Mouse (Mus musculus) heart, postnatal 10 days (tissue): Measurements from ENCODE around the gene F12. TPM values are rescaled to one million over a fixed set of nuclear protein-coding genes. Genes with fewer than 3 reads are reported as not detected.

Experiments
- DNase-seq, 2 experiments: peaks; one replicate each; pipeline ENCODE4 v3.0.0; 2021
- intact Hi-C: fragments of 180-260 bp; cut with DNase I; formaldehyde crosslinking; loops from one replicate; pipeline ENCODE4 v1.15.1; 2025
- microRNA-seq, 2 experiments: library from miRNA; unstranded; fragments of <30 nt; microRNA quantifications; one replicate each; pipeline ENCODE4 v1.2.0; 2022
- total RNA-seq, 2 experiments: library from RNA; stranded (reverse); gene quantifications; 2 replicates each; pipeline ENCODE4 v1.2.3; 2021

F12 gene
- total RNA-seq, 2 experiments from 2014 or later = not detected

DNA sequence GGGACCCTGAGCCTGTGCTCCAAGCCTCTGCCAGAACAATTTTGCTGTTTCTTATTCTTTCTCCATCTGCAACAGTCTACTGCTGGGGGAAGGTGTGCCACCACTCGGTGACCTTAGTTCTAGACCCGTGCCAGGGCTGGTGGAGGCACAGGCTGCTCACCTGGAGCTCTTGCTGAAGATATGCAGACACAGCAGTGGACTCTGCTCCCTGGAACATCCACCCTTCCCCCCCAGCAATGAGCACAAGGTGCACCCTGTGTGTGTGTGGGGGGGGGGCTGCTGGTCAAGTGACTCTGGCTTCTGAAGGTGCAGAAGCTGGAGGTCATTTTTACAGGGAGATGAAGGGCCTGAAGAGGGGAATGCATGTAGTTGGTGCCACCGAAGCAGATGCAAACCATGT lies 35.9 kb downstream of the F12 start:
- intact Hi-C loops = no loop called here

DNA sequence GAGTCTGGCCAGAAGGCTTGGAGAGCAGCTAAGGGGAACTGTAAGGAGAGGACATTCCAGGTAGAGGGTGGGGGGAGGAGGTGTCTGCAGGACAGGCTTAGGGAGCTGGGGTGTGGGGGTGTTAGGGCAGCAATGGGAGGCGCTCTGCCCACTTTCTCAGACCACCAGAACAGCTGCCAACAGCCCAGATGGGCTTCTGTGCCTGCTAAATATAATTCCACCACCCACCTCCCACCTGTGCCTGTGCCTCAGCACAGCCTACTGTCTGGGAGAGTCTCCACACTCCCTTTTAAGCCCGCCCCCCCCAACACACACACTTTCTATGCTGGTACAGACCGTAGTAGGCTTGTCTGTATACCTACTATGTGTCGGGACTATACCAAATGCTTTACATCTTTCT lies 44.8 kb downstream of the F12 start:
- intact Hi-C loops = no loop called here
- no peak for DNase-seq

More for the DNA sequence above, 35.9 kb downstream of the F12 start:
- DNase-seq = no peak

DNA sequence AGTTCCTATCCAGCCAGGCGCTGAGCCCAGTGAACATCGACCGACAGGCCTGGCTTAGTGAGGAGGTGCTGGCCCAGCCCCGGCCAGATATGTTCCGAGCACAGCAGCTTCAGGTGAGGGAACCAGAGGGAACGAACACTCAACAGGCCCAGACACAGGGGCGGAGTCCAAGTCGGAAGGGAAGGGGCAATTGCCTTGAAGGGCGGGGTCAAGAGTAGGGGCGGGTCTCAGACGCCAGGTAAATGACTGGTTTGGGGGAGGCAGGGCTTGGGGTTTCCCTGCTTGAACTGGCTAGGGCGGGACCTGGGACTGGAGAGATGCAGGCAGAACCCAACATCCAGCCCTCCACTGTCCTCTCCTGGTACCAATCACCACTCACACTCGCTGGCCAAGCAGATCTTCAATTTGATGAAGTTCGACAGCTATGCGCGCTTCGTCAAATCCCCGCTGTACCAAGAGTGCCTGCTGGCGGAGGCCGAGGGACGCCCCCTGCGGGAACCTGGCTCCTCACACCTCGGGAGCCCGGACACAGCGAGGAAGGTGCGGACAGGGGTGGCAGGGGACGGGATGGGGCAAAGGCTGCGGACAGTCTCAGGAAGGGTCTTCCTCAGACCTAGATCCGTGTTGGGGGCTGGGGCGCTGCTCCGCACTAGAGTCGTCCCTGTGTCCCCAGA lies 47.5 kb downstream of the F12 start:
- intact Hi-C loops = no loop called here
- DNase-seq = no peak

DNA sequence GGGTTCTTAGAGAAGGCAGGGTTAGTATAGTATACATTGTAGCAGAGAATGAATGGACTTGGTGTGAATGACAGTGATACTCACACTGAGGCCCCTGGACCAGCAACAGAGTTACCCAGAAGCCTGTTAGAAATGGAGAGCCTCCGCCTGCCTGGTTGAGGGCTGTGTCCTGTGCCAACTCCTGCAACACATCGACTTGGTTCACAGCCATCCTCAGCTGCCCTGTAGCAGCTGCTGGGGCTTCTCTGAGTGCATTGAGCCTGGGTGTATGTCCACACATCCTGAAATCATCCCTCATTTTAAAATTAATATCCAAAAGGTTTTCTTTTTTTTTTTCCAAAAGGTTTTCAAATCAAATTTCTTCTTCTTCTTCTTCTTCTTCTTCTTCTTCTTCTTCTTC lies 50.7 kb downstream of the F12 start:
- DNase-seq = no peak
- intact Hi-C loops = no loop called here

DNA sequence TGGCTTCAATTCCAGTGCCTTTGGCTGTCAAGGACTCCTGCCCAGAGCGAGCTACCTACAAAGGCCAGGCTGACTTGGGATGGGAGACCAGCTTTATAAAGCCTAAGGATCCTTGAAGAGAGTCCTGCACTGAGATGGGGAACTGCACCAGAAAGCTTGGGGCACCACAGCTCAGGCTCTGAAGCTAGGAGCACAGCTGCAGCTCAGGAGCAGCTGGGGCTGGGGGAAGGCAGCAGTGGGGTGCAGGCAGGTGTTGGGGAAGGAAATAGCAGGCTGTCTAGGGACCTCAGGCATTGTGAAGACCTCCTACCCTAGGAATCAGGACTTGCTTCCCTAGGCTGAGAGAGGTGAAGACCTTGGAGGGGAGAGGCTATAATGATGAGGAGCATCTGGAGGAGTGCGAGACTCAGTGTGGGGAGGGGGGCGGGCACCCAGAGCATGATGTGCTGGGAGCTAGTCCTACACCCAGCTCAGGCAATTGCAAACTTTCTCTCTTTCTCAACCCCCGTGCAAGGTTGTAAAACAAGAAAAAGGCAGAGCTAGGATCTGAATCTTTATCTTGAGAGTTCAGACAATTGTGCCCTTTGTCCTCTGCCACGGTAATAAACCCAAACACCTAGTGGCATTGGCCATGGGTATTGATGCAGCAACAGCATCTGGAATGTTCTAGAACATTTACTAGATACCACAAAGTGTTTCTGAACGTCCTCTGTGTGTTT lies 52.2 kb downstream of the F12 start:
- DNase-seq = no peak
- intact Hi-C loops = no loop called here

DNA sequence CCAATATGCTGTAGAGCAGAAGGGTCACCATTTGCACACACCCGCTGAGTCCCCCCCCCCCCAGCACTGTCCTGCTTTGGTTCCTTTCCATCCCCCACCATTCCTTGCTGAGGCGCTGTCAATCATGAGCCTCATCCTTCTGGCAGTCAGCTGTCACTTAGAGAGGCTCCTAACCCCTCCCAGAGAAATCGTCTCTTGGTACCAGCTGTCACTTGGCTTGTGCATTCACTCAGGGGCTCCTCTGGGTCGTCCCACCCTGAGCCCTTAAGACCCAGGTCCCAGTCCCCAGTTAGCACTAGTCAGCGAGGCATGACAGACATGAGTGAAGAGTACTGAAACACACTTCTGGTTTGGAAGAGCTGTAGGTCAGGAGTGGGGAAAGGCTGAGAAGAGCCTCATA lies 54.9 kb downstream of the F12 start:
- intact Hi-C loops = no loop called here
- DNase-seq = no peak

DNA sequence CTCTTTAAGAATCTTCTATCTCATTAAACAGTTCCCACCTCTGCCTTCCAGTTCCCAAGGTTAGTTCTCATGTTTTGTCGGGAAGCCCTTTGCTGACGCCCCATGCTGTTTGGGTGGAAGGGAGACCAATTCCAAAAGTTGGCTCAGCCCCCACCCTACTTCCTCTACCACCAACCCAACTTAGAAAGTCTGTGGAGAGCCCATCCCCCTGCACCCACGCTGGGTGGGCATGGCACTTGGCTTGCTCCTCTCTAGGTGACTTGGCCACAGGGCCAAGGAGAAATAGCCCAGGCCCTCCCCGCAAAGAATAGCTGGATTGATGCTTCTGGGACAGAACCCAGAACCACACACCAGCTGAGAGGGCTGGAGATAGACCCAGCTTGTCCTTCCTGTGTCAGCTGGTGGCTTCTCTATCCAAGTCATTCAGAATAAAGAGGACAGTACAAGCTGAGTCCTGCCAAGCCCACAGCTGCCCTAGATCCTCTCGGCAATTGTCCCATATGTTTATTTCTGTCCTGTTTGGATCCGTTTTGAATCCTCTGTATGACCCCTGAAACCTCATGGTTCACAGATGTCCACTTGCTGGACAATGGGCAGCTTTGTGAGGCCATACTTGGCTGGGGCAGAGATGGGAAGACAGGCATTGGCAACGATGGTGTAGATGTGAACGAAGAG lies 55.4 kb downstream of the F12 start:
- peak; percentile 50 to 57 for DNase-seq
- intact Hi-C loops = no loop called here

DNA sequence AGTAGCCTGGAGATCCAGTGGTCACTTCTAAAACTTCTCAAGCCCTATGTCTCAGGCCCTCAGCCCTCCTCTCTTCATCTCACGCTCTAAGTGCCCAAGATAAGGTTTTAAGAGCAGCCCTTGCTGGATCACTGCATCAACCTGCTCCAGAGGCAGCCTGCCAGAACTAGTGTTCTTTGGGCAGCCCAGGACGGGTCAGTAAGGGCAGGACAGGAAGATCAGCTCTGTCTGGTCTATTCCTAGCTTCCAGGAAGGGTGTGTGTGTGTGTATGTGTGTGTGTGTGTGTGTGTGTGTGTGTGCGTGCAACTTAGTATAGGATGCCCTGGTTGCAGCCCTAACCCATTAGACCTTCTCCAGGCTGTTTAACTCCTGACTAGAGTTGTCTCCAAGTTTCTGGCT lies 56.4 kb downstream of the F12 start:
- intact Hi-C loops = no loop called here
- peak in 1 of 2 experiments; percentile 33 for DNase-seq

DNA sequence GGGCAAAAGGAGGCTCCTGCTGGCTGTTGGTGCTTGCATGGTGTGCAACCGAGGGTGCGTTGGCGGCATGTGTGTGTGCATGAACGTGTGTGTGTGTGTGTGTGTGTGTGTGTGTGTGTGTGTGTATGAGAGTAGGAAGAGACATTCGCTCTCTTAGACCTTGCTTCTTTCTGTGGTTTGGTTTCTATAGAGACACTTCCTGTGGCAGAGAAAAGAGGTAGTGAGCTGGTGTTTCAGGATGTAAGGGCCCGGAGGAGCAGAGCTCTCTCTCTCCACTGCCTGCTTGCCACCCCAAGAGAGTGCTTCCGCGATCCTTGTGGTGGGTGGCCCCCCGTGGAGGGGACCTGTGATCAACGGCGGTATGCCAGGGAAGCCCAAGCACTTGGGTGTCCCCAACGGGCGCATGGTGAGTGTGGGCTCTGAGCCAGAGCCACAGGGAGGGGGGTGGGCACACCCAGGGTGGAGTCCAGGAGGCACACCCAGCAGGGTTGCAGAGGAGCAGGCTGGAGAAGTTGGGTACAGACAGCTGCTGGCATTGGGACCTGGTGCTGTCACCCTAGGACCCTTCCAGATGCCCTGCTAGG lies 57.0 kb downstream of the F12 start, which contains the start of gene Rgs14:
Gene Rgs14 (plus strand): TSS at position 202 of the 584 bp plus-strand sequence.
- no peak for DNase-seq
- intact Hi-C loops = no loop called here

DNA sequence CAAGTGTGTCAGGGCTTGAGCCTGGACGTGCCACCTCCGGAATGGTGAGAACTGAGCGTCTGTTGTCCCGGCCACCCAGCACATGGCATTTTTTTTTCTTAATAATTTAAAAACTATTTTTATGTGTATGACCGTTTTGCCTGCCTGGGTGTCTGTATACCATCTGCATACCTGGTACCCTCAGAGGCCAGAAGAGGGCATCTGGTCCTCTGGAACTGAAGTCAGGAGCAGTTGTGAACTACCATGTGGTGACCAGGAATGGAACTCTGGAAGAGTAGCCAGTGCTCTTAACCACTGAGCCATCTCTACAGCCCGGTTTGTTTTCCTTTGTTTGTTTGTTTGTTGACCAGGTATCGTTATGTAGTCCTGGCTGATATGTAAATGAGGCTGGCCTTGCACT lies 58.2 kb downstream of the F12 start:
- intact Hi-C loops = no loop called here
- no peak for DNase-seq

Small RNAs within 50 kb of the gene (microRNA-seq; reads per million reads assigned to microRNA genes)
- gene Mir6943 = 1.4 to 2.1 reads per million in 2 experiments

Other genes with a start within 250 kb of the F12 start
- gene Nsd1, start 217.0 kb downstream of the F12 start, total RNA-seq = 10 to 100 TPM; 88.2 to 97.9 TPM
- 100 to 1,000 TPM; 125 to 126 TPM for gene Prelid1, start 106.3 kb downstream of the F12 start, total RNA-seq
- gene Rab24, start 104.8 kb downstream of the F12 start, total RNA-seq = 10 to 100 TPM; 40.0 to 40.2 TPM
- 1 to 10 TPM; 7.0 to 7.3 TPM for gene Mxd3, start 97.0 kb downstream of the F12 start, total RNA-seq
- gene Lman2, start 64.0 kb downstream of the F12 start, total RNA-seq = 10 to 100 TPM; 56.7 to 58.2 TPM
- gene Rgs14, start 57.1 kb downstream of the F12 start, total RNA-seq = under 1 TPM; 0.60 to 0.74 TPM
- gene Slc34a1, start 28.6 kb downstream of the F12 start, total RNA-seq = not detected
- not detected for gene Pfn3, start 11.6 kb downstream of the F12 start, total RNA-seq
- 10 to 100 TPM; 26.3 to 28.5 TPM for gene Grk6, start 18.3 kb upstream of the F12 start, total RNA-seq
- gene Prr7, start 37.5 kb upstream of the F12 start, total RNA-seq = 1 to 10 TPM; 1.7 to 1.8 TPM
- gene Dbn1, start 61.3 kb upstream of the F12 start, total RNA-seq = 10 to 100 TPM; 53.7 to 58.2 TPM
- 10 to 100 TPM; 63.6 to 74.2 TPM for gene Pdlim7, start 86.9 kb upstream of the F12 start, total RNA-seq
- 1 to 10 TPM; 1.7 to 1.8 TPM for gene Dok3, start 102.5 kb upstream of the F12 start, total RNA-seq
- gene Ddx41, start 109.9 kb upstream of the F12 start, total RNA-seq = 10 to 100 TPM; 17.5 to 18.2 TPM
- gene Fam193b, start 144.3 kb upstream of the F12 start, total RNA-seq = 10 to 100 TPM; 22.8 to 24.2 TPM
- 100 to 1,000 TPM; 104 to 106 TPM for gene Tmed9, start 146.9 kb upstream of the F12 start, total RNA-seq
- 10 to 100 TPM; 11.2 to 12.2 TPM for gene B4galt7, start 173.1 kb upstream of the F12 start, total RNA-seq
- 10 to 100 TPM; 14.5 to 18.0 TPM for gene Caml, start 196.2 kb upstream of the F12 start, total RNA-seq
- gene Ddx46, start 208.2 kb upstream of the F12 start, total RNA-seq = 10 to 100 TPM; 29.8 to 33.5 TPM